Mouse (Mus musculus): ENCODE results near the gene Zfp607b.

Zfp607b gene

DNA sequence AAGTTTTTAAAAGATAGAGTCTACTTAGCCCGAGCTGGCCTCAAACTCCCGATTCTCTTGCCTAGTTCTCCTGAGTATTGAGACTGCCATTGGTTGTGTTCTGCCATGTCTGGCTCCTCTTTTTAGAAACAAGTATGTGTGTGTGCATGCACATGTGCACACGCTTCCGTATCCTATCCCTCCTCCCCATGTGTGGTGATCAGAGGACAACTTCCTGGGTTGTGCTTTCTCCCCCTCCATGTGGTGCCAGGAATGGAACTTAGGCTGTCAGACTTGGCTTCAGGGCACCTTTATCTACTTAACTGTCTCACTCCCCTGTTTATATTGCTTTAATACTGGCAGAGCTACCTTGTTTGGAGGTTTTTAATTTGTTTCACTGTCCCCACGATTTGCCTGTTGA, 3.9 kb upstream of the Zfp607b start:
- DNase-seq (ENCODE audit: low spot score), result no peak

DNA sequence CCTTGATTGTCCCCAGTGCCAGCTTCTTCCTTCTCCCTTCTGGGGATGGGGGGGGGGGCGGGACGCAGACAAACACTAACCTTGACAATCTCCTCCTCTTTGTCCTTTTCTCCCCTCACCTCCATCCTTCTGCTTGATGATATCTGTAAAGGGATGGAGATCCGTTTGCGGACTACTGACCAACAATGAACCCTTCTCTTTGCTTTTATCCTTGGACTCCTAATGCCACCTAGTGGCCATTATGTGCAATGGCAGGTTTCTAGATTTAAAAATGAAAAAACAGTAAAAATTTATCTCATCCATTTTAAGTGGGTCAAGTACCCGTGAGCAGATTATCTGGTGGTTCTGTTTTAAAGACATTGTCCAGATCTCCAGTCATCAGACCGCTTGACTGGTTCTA, 3.5 kb upstream of the Zfp607b start:
- no peak for DNase-seq (ENCODE audit: low spot score)

DNA sequence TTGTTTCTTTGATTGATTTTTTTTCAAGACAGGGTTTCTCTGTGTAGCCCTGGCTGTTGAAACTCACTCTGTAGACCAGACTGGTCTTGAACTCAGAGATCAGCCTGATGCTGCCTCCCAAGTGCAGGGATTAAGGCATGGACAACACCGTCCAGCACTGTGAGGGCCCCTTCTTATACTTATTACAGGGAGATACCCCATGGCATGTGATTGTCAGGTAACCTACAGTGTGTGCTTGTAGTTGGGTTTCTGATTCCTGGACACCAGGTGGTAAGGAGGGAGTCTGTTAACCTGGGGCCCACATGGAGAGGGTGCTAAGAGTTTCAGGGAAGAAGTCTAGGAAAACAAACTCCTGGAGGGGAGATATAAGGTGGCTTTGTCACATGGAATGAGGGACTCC, 2.1 kb upstream of the Zfp607b start:
- DNase-seq (ENCODE audit: low spot score), result no peak

DNA sequence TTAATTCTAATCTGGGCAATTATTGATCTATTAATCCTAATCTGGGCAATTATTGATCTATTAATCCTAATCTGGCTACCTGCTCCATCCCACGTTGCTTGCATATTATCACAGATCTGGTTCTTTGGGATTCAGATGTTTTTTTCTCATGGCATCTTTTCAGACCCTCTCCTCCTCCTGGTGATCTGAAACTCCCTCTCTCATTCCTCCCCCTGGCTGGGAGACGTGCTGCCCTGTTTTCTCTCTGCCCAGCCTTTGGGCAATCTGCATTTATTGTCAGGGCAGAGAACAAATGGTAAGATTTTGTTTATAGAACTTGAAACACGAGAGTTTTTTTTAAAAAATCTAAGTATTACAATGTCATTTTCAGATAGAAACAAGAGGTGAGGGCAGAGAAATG, 1.3 kb upstream of the Zfp607b start:
- no peak for DNase-seq (ENCODE audit: low spot score)

DNA sequence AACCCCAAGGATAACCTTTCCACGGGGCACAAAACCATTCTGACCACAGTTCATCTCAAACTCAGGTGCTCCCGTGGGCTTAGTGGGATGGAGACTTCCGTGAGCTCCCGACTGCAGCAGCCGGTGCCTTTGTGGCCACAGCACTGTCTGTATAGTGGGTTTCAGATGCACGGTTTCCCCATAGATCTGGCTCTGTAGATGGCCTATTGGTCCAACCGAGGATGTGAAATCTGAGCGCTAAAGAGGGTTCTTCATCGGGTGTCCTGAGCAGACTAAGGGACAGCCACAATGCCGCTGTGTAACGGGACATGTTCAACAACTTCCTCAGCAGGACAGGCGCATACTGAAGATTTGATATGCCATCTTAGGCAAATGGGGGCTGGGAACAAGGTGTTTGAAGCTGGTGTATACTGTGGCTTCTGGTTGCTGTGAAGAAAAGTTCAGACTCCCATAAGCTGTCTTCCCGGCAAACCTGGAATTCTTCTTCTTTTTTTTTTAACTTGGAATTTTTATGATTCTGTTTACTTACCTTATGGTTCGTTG, 823 bp upstream of the Zfp607b start:
- DNase-seq (ENCODE audit: low spot score), result no peak

DNA sequence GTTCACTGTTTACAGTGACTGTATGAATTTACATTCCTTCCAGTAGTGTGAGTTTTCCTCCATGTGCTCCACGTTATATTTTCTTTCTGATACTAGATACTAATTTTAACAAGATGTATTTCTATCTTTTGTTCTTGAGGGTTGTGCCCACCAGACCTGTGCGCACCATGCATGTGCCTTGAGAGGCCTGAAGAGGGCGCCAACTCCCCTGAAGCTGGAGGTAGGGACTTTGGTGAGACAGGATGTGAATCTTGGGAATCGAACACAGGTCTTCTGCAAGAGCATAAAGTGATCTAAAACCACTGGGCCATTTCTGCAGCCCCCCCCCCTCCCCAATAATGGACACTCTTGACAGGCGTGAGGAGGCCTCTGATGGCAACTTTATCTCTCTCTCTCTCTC, 1.9 kb downstream of the Zfp607b start:
- DNase-seq (ENCODE audit: low spot score), result no peak

DNA sequence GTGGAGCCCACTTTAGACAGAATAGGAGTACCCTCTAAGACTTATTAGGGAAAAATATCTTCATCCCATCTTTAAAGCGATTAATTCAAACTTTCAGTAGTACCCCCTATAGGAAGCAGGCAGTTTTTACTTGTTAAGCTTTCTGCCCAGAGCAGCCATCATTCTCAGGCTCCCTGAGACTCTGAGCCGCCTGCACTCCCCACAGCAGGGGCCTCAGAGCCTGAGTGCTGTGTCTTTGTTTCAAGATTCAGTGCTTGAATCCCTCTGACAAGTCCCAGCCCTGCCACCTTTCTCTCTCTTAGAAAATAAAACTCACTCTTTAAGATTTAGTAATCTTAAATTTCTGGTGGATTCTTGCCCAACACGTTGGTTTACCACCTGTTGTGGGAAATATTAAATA, 7.6 kb downstream of the Zfp607b start:
- no peak for DNase-seq (ENCODE audit: low spot score)

DNA sequence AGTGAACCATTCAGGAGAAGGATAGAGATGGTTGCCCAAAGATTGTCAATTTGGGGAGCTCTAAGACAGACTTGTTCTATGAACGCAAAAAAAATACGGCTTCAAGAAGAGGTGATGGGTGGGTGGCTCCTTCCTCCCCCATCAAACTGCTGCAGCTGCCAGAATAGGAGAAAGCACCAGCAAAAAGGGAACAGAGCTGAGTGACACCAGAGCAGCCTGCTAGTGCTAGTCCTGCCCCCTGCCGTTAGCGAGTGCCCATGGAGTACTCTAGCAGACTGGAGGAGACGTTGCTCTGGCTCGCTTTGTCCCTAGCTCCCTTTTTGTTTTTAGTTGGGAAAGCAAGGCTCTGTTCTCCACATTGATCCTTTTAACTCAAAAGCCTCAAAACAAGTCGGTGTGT, 21.3 kb downstream of the Zfp607b start:
- no peak for DNase-seq (ENCODE audit: low spot score)

DNA sequence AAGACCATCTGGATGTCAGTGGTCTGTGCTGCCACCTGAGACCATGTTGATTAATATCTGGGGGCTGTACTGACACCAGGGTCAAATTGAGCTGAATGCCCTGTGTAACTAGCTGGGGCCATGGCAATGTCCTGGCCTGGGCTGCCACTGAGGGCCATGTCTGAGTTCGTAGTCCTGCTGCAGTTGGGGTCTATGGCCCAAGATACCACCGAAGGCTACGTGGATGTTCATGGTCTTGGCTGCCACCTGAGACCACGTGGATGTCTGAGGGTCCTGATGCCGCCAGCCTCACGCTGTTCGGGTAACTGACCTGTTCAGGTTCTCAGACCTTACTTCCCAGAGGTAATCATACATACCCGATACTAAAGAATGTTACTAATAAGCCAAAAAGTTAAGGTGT, 32.8 kb downstream of the Zfp607b start:
- DNase-seq (ENCODE audit: low spot score), result no peak

DNA sequence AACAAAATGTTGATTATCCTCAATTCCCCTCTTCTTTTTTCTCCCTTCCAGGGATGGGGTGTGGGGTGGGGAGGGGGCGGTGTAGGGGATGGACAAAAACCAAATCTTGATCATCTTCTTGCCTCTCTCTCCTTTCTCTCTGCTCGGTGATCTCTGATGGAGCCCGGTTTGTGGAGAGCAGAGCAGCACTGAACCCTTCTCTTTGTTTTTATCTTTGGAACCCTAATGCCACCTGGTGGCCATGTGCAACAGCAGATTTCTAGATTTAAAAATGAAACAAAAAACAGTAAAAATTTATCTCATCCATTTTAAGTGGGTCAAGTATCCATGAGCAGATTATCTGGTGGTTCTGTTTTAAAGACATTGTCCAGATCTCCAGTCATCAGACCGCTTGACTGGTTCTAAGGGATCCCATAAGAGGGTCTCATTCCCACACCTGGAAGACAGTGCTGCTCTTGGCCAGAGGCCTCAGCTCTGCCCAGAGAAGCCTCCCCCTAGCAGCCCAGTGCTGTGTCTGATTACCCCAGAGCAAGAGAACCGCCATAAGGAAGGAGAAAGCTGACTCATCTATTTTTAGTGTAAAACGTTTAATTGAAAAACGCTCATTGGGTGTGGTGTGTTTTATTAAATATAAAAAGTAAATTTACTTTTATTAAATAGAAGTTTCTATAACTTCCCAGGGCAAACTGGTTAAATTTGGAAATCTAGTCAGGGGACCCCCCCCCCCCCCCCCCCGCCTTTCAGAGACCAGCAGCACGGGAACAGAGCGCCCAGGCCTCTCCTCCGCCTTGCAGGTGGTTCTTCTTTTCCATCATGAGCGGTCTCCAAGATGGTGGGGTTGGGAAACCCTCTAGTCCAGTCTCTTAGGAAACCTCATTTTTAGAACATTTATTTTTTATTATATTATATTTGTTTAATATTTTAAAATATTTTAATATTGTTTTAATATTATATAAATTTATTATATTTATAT, 36.7 kb downstream of the Zfp607b start:
- no peak for DNase-seq (ENCODE audit: low spot score)

DNA sequence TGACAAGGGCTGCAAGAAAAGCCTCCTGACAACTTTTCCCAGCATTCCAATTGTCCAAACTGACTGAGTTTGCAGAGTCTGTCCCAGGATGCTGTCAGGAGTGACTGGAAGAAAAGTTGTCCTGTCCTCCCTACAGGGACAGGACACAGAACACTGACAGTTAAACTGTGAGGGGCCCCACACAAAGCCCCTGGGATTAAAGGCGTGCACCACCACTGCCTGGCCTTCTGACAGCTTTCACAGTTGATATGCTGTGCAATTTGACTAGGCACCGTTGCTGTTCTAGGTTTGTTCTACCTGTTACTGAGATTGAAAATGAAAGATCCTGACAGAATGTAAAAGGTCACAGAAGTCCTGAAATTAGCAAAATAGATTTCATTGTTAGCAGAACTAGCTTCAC, 38.3 kb downstream of the Zfp607b start:
- no peak for DNase-seq (ENCODE audit: low spot score)

DNA sequence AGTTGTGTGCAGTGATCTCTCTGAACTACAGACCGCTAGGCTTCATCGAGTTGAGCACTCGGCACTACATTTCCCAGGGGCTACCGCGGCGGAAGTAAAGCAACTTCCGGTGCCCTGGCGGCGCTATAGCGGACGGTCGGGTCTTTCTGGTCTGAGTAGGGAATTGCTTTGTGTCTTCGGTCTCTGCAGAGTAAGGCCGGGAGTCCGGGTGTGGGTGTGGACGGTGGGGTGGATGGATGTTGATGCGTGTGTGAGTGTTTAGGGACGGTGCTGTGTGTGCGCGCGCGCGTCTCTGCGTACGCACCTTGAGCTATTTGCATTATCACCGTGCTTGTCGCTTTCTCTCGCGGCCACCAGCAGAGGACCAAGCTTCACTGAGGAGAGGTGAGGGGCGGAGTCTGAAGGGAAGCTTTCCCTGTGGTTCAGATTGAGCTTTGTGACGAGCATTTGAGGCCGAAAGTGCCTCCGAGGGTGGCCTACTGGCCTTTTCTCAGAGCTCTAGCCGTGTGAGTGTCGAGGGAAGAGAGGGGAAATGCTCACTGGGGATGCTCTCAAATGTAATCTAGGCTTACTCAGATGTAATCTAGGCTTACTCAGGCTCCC, 42.2 kb downstream of the Zfp607b start, which contains the start of gene Zfp60:
TSS of gene Zfp60 (plus strand) at position 109 of the 603 bp plus-strand sequence.
- DNase-seq (ENCODE audit: low spot score), result peak; percentile 68

DNA sequence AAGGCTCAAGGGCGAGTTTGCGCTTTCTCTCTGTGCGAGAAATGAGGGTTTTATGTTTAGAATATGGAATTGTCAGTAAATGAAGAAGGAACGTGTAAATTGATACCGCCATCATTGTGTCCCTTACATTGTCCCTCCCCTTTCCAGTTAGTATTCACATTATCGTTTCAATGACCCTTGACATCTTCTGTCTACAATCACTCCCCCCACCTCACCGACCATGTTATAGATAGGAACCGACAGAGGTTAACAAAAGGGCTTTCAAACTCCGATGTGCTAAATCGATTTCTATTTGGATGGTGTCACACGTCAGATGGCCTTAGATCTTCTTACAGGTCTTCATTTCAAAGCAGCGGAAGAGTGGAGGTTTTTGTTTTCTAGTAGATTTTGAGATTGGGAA, 42.8 kb downstream of the Zfp607b start:
- no peak for DNase-seq (ENCODE audit: low spot score)

DNA sequence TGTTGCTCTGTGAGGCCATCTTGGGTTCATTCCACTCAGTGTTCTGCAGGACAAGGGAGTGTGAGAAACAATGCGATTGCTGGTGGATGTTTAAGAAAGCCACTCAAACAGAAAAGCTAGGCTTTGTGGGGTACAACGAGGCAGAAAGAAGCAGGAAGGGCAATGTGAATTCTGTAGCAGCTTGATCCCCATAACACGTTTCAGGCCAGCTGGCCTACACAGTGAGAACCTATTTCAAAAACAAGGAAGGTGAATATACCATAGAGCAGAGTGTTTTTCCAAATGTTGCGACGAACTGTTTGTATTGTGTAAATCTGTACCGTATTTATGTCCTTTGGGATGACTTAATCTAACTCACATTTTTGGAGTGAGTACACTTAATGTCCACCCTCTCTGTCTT, 43.4 kb downstream of the Zfp607b start:
- no peak for DNase-seq (ENCODE audit: low spot score)

DNA sequence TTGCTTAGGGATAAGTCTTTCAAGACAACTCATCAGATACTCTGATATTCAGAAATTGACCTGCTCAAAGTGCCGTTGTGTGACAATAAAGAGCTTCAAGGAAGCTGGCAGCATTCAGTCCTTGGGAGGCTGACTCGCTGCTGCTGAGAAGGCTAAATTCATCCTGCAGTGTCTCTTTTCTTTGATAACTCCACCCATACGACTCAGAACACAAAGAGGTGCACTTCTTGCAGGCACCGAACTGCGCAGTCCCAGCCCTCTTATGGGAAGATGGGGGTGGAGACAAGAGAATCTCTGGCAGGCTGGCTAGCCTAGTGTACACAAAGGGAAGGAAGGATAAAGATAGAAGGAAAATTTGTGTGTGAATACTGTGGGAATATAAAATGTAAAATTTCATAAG, 46.3 kb downstream of the Zfp607b start:
- no peak for DNase-seq (ENCODE audit: low spot score)
